Mouse (Mus musculus) neutrophil, adult 65 days (primary cell): ENCODE results near the gene Qpctl. TPM values are rescaled to one million over a fixed set of nuclear protein-coding genes. Genes with fewer than 3 reads are reported as not detected.

Experiments
- total RNA-seq: library from RNA; stranded (reverse); gene quantifications from 2 replicates; pipeline ENCODE4 v1.2.4, GENCODE M21; 2023

The Qpctl gene
- total RNA-seq, result 9.2 and 15.5 TPM in 2 replicates

GRCm38 (mm10) chr7:19148875-19149541 is at the start of gene Qpctl:
Gene Qpctl (minus strand): TSS chr7:19149291.

GRCm38 (mm10) chr7:19175708-19176515 is 26.8 kb upstream of the Qpctl start, which contains the start of gene Eml2:
Gene Eml2 (plus strand): TSS chr7:19176421.

GRCm38 (mm10) chr7:19165656-19166423 is 16.7 kb upstream of the Qpctl start, which contains the start of gene Gipr:
Gene Gipr (minus strand): TSS chr7:19166127.

GRCm38 (mm10) chr7:19149626-19150025 is 535 bp upstream of the Qpctl start, which contains the start of gene Snrpd2:
Gene Snrpd2 (plus strand): TSS chr7:19149722.

GRCm38 (mm10) chr7:19119631-19120429 is 29.3 kb downstream of the Qpctl start, which contains the start of gene Fbxo46:
Gene Fbxo46 (plus strand): TSS chr7:19119859.

GRCm38 (mm10) chr7:19118028-19118771 is 30.9 kb downstream of the Qpctl start, which contains the start of gene Gm4969:
Gene Gm4969 (minus strand): TSS chr7:19118368.

GRCm38 (mm10) chr7:19094471-19094825 is 54.6 kb downstream of the Qpctl start, which contains the start of gene Six5:
Gene Six5 (plus strand): TSS chr7:19094594.

Other genes with a start within 250 kb of the Qpctl start
- gene Ccdc61, start 238.9 kb downstream of the Qpctl start, total RNA-seq, result 11.2 and 12.3 TPM in 2 replicates
- gene Nova2, start 223.4 kb downstream of the Qpctl start, total RNA-seq, result not detected in 2 replicates
- not detected in 2 replicates for gene Nanos2, start 161.9 kb downstream of the Qpctl start, total RNA-seq
- 0.48 TPM in 1 of 2 replicates, not detected in the other for gene Mypop, start 158.0 kb downstream of the Qpctl start, total RNA-seq
- 11.7 and 14.2 TPM in 2 replicates for gene Irf2bp1, start 145.2 kb downstream of the Qpctl start, total RNA-seq
- not detected in 2 replicates for gene Foxa3, start 125.8 kb downstream of the Qpctl start, total RNA-seq
- 48.2 and 50.0 TPM in 2 replicates for gene Sympk, start 124.9 kb downstream of the Qpctl start, total RNA-seq
- gene Rsph6a, start 94.6 kb downstream of the Qpctl start, total RNA-seq, result not detected in 2 replicates
- gene Dmwd, start 73.1 kb downstream of the Qpctl start, total RNA-seq, result 17.9 and 18.4 TPM in 2 replicates
- 3.2 and 5.1 TPM in 2 replicates for gene Dmpk, start 65.4 kb downstream of the Qpctl start, total RNA-seq
- gene Six5, start 54.7 kb downstream of the Qpctl start, total RNA-seq, result not detected in 2 replicates
- gene Gm4969, start 30.9 kb downstream of the Qpctl start, total RNA-seq, result not detected in 2 replicates
- gene Fbxo46, start 29.4 kb downstream of the Qpctl start, total RNA-seq, result 10.8 and 13.2 TPM in 2 replicates
- 23.1 and 30.1 TPM in 2 replicates for gene Snrpd2, start 431 bp upstream of the Qpctl start, total RNA-seq
- gene Gipr, start 16.8 kb upstream of the Qpctl start, total RNA-seq, result not detected in 2 replicates
- gene Eml2, start 27.1 kb upstream of the Qpctl start, total RNA-seq, result 66.7 and 67.7 TPM in 2 replicates
- gene Gpr4, start 63.2 kb upstream of the Qpctl start, total RNA-seq, result 0.14 and 0.25 TPM in 2 replicates
- 23.2 and 33.0 TPM in 2 replicates for gene Opa3, start 79.0 kb upstream of the Qpctl start, total RNA-seq
- gene Vasp, start 122.5 kb upstream of the Qpctl start, total RNA-seq, result 743 and 770 TPM in 2 replicates
- 1.2 TPM in 2 replicates for gene Ppm1n, start 130.8 kb upstream of the Qpctl start, total RNA-seq
- not detected in 2 replicates for gene Rtn2, start 133.3 kb upstream of the Qpctl start, total RNA-seq
- 1,152 and 1,682 TPM in 2 replicates for gene Fosb, start 160.8 kb upstream of the Qpctl start, total RNA-seq
- 17.8 and 28.2 TPM in 2 replicates for gene Ercc1, start 195.5 kb upstream of the Qpctl start, total RNA-seq
- gene Cd3eap, start 210.2 kb upstream of the Qpctl start, total RNA-seq, result 5.3 TPM in 2 replicates
- 3.0 and 3.8 TPM in 2 replicates for gene Ppp1r13l, start 210.5 kb upstream of the Qpctl start, total RNA-seq
- gene Ercc2, start 232.7 kb upstream of the Qpctl start, total RNA-seq, result 15.4 and 19.1 TPM in 2 replicates